Mouse (Mus musculus) adrenal gland, adult 10 weeks (tissue): ENCODE results near the gene Zfp986. TPM values are rescaled to one million over a fixed set of nuclear protein-coding genes. Genes with fewer than 3 reads are reported as not detected.

Source experiments
- polyA plus RNA-seq: library from polyadenylated mRNA; stranded (reverse); fragments of 350-450 nt; fragmentation: Illumina TruSeq; extraction: RNeasy Lipid Tissue Mini Kit (QIAGEN cat#74804); gene quantifications from one replicate; pipeline ENCODE4 v1.2.3, GENCODE M21; 2014; ENCODE audit warnings: low read depth, low replicate concordance

Gene Zfp986
- polyA plus RNA-seq: not detected

GRCm38 (mm10) chr4:145868494-145868893 is at the start of gene Zfp986:
TSS of gene Zfp986 (plus strand) at chr4:145868794.

Other genes with a start within 250 kb of the Zfp986 start
- 0.17 TPM for gene Zfp980, start 198.1 kb upstream of the Zfp986 start, polyA plus RNA-seq
- gene Zfp987, start 228.5 kb downstream of the Zfp986 start, polyA plus RNA-seq: not detected